Mouse (Mus musculus) ES-Bruce4 (cell line): Measurements from ENCODE around the gene Dab2ip. TPM values are rescaled to one million over a fixed set of nuclear protein-coding genes. Genes with fewer than 3 reads are reported as not detected.

Source experiments
- H3K27ac ChIP-seq: 2 replicates; pipeline ENCODE4 v1.5.1; 2012; ENCODE audit warnings: low read length, inconsistent platforms; ENCODE audit not compliant: insufficient read depth
- H3K27me3 ChIP-seq: 2 replicates; pipeline ENCODE4 v1.6.1; 2012; ENCODE audit warnings: mild to moderate bottlenecking, low read length, inconsistent platforms; ENCODE audit not compliant: control insufficient read depth, poor library complexity, insufficient read depth, severe bottlenecking
- H3K36me3 ChIP-seq: 2 replicates; pipeline ENCODE4 v1.6.1; 2012; ENCODE audit warnings: inconsistent platforms, mild to moderate bottlenecking, low read length, moderate library complexity; ENCODE audit not compliant: control insufficient read depth, poor library complexity, insufficient read depth, severe bottlenecking
- H3K4me1 ChIP-seq: one replicate; pipeline ENCODE4 v1.8.1; 2011; ENCODE audit warnings: low read length; ENCODE audit not compliant: control insufficient read depth, insufficient read depth
- H3K4me3 ChIP-seq: 2 replicates; pipeline ENCODE4 v1.5.1; 2011; ENCODE audit warnings: low read depth, mild to moderate bottlenecking, low read length
- H3K9ac ChIP-seq: 2 replicates; pipeline ENCODE4 v1.6.1; 2012; ENCODE audit warnings: low read depth, mild to moderate bottlenecking, inconsistent platforms; ENCODE audit not compliant: poor library complexity, severe bottlenecking
- H3K9me3 ChIP-seq: replicated peaks from 2 replicates; pipeline ENCODE4 v1.6.1; 2012; ENCODE audit warnings: mild to moderate bottlenecking, low read length, inconsistent platforms; ENCODE audit not compliant: control insufficient read depth, poor library complexity, insufficient read depth, severe bottlenecking
- CTCF ChIP-seq: IDR thresholded peaks from one replicate; pipeline ENCODE4 v1.8.1; 2011; ENCODE audit warnings: low read depth, low read length
- EP300 ChIP-seq: IDR thresholded peaks from 2 replicates; pipeline ENCODE4 v1.6.1; 2011; ENCODE audit warnings: low read depth, low read length; ENCODE audit not compliant: insufficient read depth
- POLR2A ChIP-seq: IDR thresholded peaks from one replicate; pipeline ENCODE4 v1.8.1; 2011; ENCODE audit warnings: low read length; ENCODE audit not compliant: insufficient read depth
- polyA plus RNA-seq: library from polyadenylated mRNA; stranded (reverse); fragments of >200 nt; gene quantifications from 2 replicates; pipeline ENCODE4 v1.2.4, GENCODE M21; 2011; ENCODE audit warnings: low read depth; ENCODE audit not compliant: missing spikeins, insufficient read depth, insufficient read length

The Dab2ip gene
- polyA plus RNA-seq, 1 experiment: 29.4 TPM

DNA sequence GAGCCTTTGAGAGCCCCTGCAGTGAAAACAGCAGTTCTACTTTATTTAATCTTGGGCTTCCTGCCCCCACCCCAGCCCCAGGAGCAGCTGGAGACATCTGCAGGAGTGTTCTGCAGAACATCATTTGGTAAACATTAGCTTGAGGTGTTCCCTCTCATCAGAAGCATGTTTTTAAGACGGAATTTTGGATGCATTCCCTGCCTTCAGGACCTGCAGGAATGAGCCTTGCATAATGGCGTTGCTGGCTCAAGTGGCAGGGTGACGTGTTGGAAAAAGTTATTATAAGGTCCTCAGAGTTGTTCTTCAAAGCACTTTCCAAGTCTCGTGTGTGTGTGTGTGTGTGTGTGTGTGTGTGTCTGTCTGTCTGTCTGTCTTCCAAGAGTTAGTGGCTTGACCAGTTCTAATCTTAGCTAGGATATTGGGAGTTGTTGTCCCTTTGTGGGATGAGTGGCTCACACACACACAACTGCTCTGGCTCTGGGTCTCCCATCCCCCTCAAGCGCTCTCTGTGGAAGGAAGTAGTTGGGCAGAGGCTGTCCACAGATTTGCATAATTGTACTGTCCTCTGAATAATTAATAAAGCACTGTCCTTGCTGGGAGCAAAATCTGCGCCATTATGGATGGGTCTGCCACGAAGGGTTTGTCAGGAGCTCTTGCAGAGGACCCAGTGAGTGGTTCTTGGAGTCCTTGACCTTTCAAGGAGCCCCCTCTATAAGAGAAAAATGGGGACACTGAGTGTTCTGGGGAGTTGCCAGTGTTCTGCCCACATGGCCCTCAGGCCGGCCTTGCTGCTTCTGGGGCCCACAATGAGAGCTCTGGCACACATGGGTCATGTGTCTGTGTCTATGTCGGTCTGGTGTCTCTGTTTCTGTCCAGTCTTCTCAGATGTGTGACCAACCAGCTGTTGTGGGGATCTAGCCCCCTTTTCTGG is 114.2 kb downstream of the Dab2ip start:
- Histone ChIP-seq H3K9ac (no peak overlapping the region), H3K27me3 (no peaks in the 10 kb centered on the region), H3K4me1 (peaks cover 14% of the 10 kb centered on the region), H3K9me3 (no peaks in the 10 kb centered on the region), H3K27ac (no peak overlapping the region), H3K4me3 (no peak overlapping the region), H3K36me3 (no peaks in the 10 kb centered on the region)
- no peak for TF ChIP-seq EP300
- no peak for TF ChIP-seq CTCF
- TF ChIP-seq POLR2A: no peak

DNA sequence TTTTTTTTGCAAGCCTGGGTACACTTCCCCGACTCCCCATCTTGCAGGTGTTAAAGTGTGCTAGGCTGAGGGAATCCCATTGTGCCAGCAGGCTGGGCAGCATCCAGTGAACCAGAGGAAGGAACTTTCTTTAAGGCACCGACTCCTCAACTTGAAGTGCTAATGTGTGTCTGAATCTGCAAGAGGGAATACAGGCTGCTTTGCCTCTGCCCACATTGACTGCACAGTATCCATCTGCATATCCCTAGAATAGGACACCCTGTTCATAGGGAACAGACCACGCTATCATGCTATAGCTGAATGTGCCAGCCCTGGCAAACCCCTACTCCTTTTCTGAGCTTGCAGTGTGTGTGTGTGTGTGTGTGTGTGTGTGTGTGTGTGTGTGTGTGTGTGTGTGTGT is 115.1 kb downstream of the Dab2ip start:
- Histone ChIP-seq H3K9ac (no peak overlapping the region), H3K4me1 (peaks cover 14% of the 10 kb centered on the region), H3K36me3 (no peaks in the 10 kb centered on the region), H3K9me3 (no peaks in the 10 kb centered on the region), H3K27ac (no peak overlapping the region), H3K4me3 (no peak overlapping the region), H3K27me3 (no peaks in the 10 kb centered on the region)
- no peak for TF ChIP-seq EP300
- no peak for TF ChIP-seq POLR2A
- no peak for TF ChIP-seq CTCF

DNA sequence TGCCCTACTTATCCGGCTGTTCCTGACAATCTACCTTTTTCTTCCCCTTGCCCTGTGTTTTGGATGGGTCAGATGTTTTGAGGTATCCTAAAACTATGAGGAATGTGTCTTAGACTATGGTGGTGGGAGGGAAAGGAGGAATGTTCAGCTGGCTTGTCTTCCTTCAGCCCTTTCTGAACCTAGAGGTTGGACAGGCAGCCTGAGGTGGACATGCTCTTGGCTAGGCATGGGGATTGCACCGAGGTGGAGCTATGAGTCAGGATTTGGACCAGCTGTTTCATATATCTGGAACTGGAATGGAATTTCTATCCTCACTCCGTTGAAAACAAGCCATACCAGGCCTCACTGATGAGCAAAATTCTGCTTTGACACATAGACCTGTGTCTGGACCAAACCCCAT is 115.9 kb downstream of the Dab2ip start:
- no peaks in the 10 kb centered on the region for H3K36me3 ChIP-seq
- no peak overlapping the region for H3K4me3 ChIP-seq
- peaks cover 16% of the 10 kb centered on the region for H3K4me1 ChIP-seq
- H3K27ac ChIP-seq: no peak overlapping the region
- no peak overlapping the region for H3K9ac ChIP-seq
- no peak for TF ChIP-seq EP300
- TF ChIP-seq POLR2A: no peak
- no peak for TF ChIP-seq CTCF
- no peaks in the 10 kb centered on the region for H3K9me3 ChIP-seq
- no peaks in the 10 kb centered on the region for H3K27me3 ChIP-seq

DNA sequence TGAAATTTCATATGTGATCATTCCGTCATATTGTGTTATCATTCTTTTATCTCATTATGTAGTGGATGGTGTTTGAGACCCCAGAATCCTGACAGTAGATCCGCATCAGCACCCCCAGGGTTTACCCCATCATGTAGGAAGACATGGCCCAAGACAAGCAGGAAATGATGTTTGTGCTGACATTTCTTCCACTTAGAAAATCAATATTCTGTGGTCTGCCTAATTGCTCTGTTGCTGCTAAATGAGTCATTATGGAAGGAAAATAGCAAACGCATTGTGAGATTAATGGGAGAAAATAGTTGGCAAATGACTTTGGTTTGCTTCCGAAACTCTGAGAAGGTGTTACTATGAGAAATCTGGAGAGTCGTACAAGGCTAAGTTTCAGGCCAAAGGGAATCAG is 116.4 kb downstream of the Dab2ip start:
- Histone ChIP-seq H3K27me3 (no peaks in the 10 kb centered on the region), H3K4me1 (peaks cover 18% of the 10 kb centered on the region), H3K9ac (no peak overlapping the region), H3K36me3 (no peaks in the 10 kb centered on the region), H3K27ac (no peak overlapping the region), H3K9me3 (no peaks in the 10 kb centered on the region), H3K4me3 (no peak overlapping the region)
- TF ChIP-seq EP300 (no peak), POLR2A (no peak), CTCF (no peak)

DNA sequence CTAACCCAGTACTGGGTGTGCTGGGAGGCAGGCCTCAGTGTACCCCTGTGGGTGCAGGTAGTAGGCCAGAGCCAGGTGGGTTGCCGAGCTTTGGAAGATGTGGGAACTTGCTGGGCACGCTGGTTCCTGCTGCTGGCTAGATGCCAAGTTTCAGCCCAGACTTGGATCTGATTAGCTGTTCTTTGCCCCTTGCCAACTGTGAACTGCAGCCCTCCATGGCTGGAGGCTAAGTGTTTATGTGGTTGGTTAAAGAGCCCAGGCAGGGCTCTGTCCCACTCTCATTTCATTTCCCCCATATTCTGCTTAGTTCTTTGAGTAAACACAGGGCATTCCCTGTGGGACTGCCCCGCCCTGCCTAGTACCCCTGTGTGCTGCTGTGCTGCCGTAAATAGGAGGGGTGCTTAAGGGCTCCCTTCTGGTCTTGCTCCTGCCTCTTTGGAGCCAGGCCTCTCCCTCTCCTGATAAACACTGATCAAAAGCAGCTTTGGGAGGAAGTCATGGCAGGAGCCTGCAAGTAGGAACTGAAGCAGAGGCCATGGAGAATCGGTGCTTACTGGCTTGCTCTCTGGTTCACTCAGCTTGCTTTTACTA is 118.1 kb downstream of the Dab2ip start:
- Histone ChIP-seq H3K27me3 (no peaks in the 10 kb centered on the region), H3K4me3 (no peak overlapping the region), H3K9ac (no peak overlapping the region), H3K9me3 (no peaks in the 10 kb centered on the region), H3K27ac (no peak overlapping the region), H3K36me3 (no peaks in the 10 kb centered on the region), H3K4me1 (peaks cover 20% of the 10 kb centered on the region)
- TF ChIP-seq CTCF: no peak
- no peak for TF ChIP-seq EP300
- no peak for TF ChIP-seq POLR2A

DNA sequence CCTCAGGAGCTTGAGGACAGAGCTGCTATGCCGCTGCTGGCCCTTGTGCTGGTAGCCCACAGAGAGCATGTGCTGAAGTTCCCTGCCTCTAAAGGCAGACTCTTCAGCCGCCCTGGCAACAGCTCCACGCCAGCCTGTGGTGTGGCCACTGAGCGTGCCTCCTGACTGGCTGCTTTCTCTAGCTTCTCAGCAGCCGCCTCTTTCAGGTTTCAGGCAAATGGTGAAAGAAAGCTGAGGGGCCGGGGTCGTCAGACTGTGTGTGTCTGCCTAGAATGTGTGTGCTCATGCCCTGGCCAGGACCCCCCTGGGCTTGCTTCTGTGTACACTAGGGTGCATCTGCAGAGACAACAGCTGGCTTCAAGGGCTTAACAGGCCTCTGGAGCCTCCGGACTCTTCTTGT is 119.8 kb downstream of the Dab2ip start:
- no peaks in the 10 kb centered on the region for H3K27me3 ChIP-seq
- H3K4me3 ChIP-seq: no peak overlapping the region
- TF ChIP-seq CTCF (no peak), POLR2A (no peak), EP300 (no peak)
- no peaks in the 10 kb centered on the region for H3K36me3 ChIP-seq
- H3K4me1 ChIP-seq: peaks cover 22% of the 10 kb centered on the region
- H3K9me3 ChIP-seq: no peaks in the 10 kb centered on the region
- no peak overlapping the region for H3K27ac ChIP-seq
- H3K9ac ChIP-seq: no peak overlapping the region
